Mouse (Mus musculus) lung, embryonic 16.5 days (tissue): ENCODE results near the gene Akr1c14. TPM values are rescaled to one million over a fixed set of nuclear protein-coding genes. Genes with fewer than 3 reads are reported as not detected.

Experiments used
- ATAC-seq: fragments of 200-750 bp; cut with Nextera tagmentation; 2 replicates; pipeline ENCODE4 v1.8.0; 2017; ENCODE audit warnings: low read depth, mild to moderate bottlenecking, moderate library complexity
- H3K27ac ChIP-seq: fragments of 300-500 bp; sonication (generic); 2 replicates; pipeline ENCODE4 v1.5.1; 2014; ENCODE audit warnings: mild to moderate bottlenecking, control low read depth, low read length
- H3K27me3 ChIP-seq: fragments of 300-500 bp; sonication (generic); 2 replicates; pipeline ENCODE4 v1.6.1; 2014; ENCODE audit warnings: low read depth, low read length, mixed read lengths; ENCODE audit not compliant: control insufficient read depth, insufficient read depth
- H3K36me3 ChIP-seq: fragments of 300-500 bp; sonication (generic); 2 replicates; pipeline ENCODE4 v1.6.1; 2014; ENCODE audit warnings: low read length; ENCODE audit not compliant: control insufficient read depth, insufficient read depth
- H3K4me1 ChIP-seq: fragments of 300-500 bp; sonication (generic); replicated peaks from 2 replicates; pipeline ENCODE4 v1.6.1; 2014; ENCODE audit warnings: low read length, mixed read lengths; ENCODE audit not compliant: control insufficient read depth, insufficient read depth
- H3K4me2 ChIP-seq: fragments of 300-500 bp; sonication (generic); 2 replicates; pipeline ENCODE4 v1.6.1; 2014; ENCODE audit warnings: low read depth, low read length, control low read depth
- H3K4me3 ChIP-seq: fragments of 300-500 bp; sonication (generic); 2 replicates; pipeline ENCODE4 v1.5.1; 2014; ENCODE audit warnings: mild to moderate bottlenecking, low read length, control low read depth
- H3K9ac ChIP-seq: fragments of 300-500 bp; sonication (generic); 2 replicates; pipeline ENCODE4 v1.6.1; 2014; ENCODE audit warnings: low read length, control low read depth
- H3K9me3 ChIP-seq: fragments of 300-500 bp; sonication (generic); 2 replicates; pipeline ENCODE4 v1.6.1; 2016; ENCODE audit warnings: low read length; ENCODE audit not compliant: control insufficient read depth
- WGBS: fragments of 180-500 bp; shearing (Covaris S2); extraction: QIAGEN DNeasy Blood & Tissue Kit; methylation state at CpG from one replicate; pipeline ENCODE4 v1.1.7; 2014; 5-methylcytosine and 5-hydroxymethylcytosine counted together
- polyA plus RNA-seq: library from polyadenylated mRNA; unstranded; fragments of >200 nt; fragmentation: Nextera tagmentation; extraction: Ambion mirVana; gene quantifications from 2 replicates; pipeline ENCODE4 v1.2.1, GENCODE M21; 2015

Gene Akr1c14
- polyA plus RNA-seq = 4.9 and 7.7 TPM in 2 replicates

- no peak within 1 kb of the TSS for H3K9ac ChIP-seq
- WGBS = 41% methylated on average over 2 of the region's 2 CpGs
Measured at GRCm38 (mm10) chr13:4048719-4049118, at the start of gene Akr1c14. Gene Akr1c14, plus strand, starts transcription at chr13:4049011.

GRCm38 (mm10) chr13:4001687-4002086, 47.1 kb upstream of the Akr1c14 start:
- no peak overlapping the region for H3K4me2 ChIP-seq
- no peaks in the 10 kb centered on the region for H3K4me1 ChIP-seq
- 10% methylated on average over 3 of the region's 3 CpGs for WGBS
- H3K9me3 ChIP-seq = no peaks in the 10 kb centered on the region
- no peak overlapping the region for H3K4me3 ChIP-seq
- no peaks in the 10 kb centered on the region for H3K27me3 ChIP-seq
- no peaks in the 10 kb centered on the region for H3K36me3 ChIP-seq
- no peak overlapping the region for H3K9ac ChIP-seq
- 0 out of 2 replicates have a peak, but pooled peaks have one; percentile 23 for ATAC-seq
- no peak overlapping the region for H3K27ac ChIP-seq

More at GRCm38 (mm10) chr13:4048719-4049118, at the start of gene Akr1c14:
- Histone ChIP-seq H3K4me3 (no peak within 1 kb of the TSS), H3K36me3 (no peaks in the 10 kb centered on the region), H3K9me3 (no peaks in the 10 kb centered on the region), H3K4me2 (no peak within 1 kb of the TSS), H3K27ac (no peak within 1 kb of the TSS), H3K27me3 (no peaks in the 10 kb centered on the region), H3K4me1 (no peaks in the 10 kb centered on the region)
- no peak for ATAC-seq

- H3K4me2 ChIP-seq = no peak overlapping the region
- no peak overlapping the region for H3K4me3 ChIP-seq
- H3K9ac ChIP-seq = no peak overlapping the region
- WGBS = 63% methylated on average over 4 of the region's 4 CpGs
- no peaks in the 10 kb centered on the region for H3K4me1 ChIP-seq
- H3K27ac ChIP-seq = no peak overlapping the region
- H3K27me3 ChIP-seq = no peaks in the 10 kb centered on the region
- no peaks in the 10 kb centered on the region for H3K9me3 ChIP-seq
- ATAC-seq = no peak
- no peaks in the 10 kb centered on the region for H3K36me3 ChIP-seq
Measured at GRCm38 (mm10) chr13:4010784-4011183, 38.0 kb upstream of the Akr1c14 start.

GRCm38 (mm10) chr13:4013811-4014210, 35.0 kb upstream of the Akr1c14 start:
- Histone ChIP-seq H3K27me3 (no peaks in the 10 kb centered on the region), H3K36me3 (no peaks in the 10 kb centered on the region)
- no peak for ATAC-seq

GRCm38 (mm10) chr13:4029897-4030296, 18.9 kb upstream of the Akr1c14 start:
- Histone ChIP-seq H3K27me3 (no peaks in the 10 kb centered on the region), H3K4me2 (no peak overlapping the region), H3K9me3 (no peaks in the 10 kb centered on the region), H3K4me3 (no peak overlapping the region), H3K9ac (no peak overlapping the region), H3K36me3 (no peaks in the 10 kb centered on the region), H3K27ac (no peak overlapping the region), H3K4me1 (no peaks in the 10 kb centered on the region)
- 52% methylated on average over 2 of the region's 2 CpGs for WGBS
- no peak for ATAC-seq

More at GRCm38 (mm10) chr13:4013811-4014210, 35.0 kb upstream of the Akr1c14 start:
- Histone ChIP-seq H3K4me3 (no peak overlapping the region), H3K4me2 (no peak overlapping the region), H3K27ac (no peak overlapping the region), H3K4me1 (no peaks in the 10 kb centered on the region), H3K9ac (no peak overlapping the region), H3K9me3 (no peaks in the 10 kb centered on the region)

- peak; percentile 65; the same call in 1 of the 2 replicates for ATAC-seq
- no peak overlapping the region for H3K9ac ChIP-seq
- no peaks in the 10 kb centered on the region for H3K9me3 ChIP-seq
- WGBS = 44% methylated on average over 3 of the region's 3 CpGs
- H3K4me3 ChIP-seq = no peak overlapping the region
- no peaks in the 10 kb centered on the region for H3K4me1 ChIP-seq
- no peak overlapping the region for H3K27ac ChIP-seq
- H3K4me2 ChIP-seq = no peak overlapping the region
- H3K36me3 ChIP-seq = no peaks in the 10 kb centered on the region
- H3K27me3 ChIP-seq = no peaks in the 10 kb centered on the region
Measured at GRCm38 (mm10) chr13:4032512-4032911, 16.3 kb upstream of the Akr1c14 start.

- no peak for ATAC-seq
- WGBS = 89% methylated on average over 3 of the region's 3 CpGs
- H3K9me3 ChIP-seq = no peaks in the 10 kb centered on the region
Measured at GRCm38 (mm10) chr13:4035052-4035451, 13.8 kb upstream of the Akr1c14 start.

GRCm38 (mm10) chr13:4046113-4046512, 2.7 kb upstream of the Akr1c14 start:
- H3K4me2 ChIP-seq = no peak overlapping the region
- no peak overlapping the region for H3K9ac ChIP-seq
- no peak for ATAC-seq
- no peak overlapping the region for H3K27ac ChIP-seq
- H3K4me1 ChIP-seq = no peaks in the 10 kb centered on the region
- no peak overlapping the region for H3K4me3 ChIP-seq
- H3K9me3 ChIP-seq = no peaks in the 10 kb centered on the region
- WGBS = 67% methylated on average over 3 of the region's 3 CpGs
- H3K27me3 ChIP-seq = no peaks in the 10 kb centered on the region
- H3K36me3 ChIP-seq = no peaks in the 10 kb centered on the region

More at GRCm38 (mm10) chr13:4035052-4035451, 13.8 kb upstream of the Akr1c14 start:
- no peaks in the 10 kb centered on the region for H3K27me3 ChIP-seq
- no peak overlapping the region for H3K4me2 ChIP-seq
- H3K4me3 ChIP-seq = no peak overlapping the region
- no peak overlapping the region for H3K9ac ChIP-seq
- no peak overlapping the region for H3K27ac ChIP-seq
- no peaks in the 10 kb centered on the region for H3K36me3 ChIP-seq
- H3K4me1 ChIP-seq = no peaks in the 10 kb centered on the region

GRCm38 (mm10) chr13:4046841-4047240, 2.0 kb upstream of the Akr1c14 start:
- Histone ChIP-seq H3K4me1 (no peaks in the 10 kb centered on the region), H3K27me3 (no peaks in the 10 kb centered on the region), H3K36me3 (no peaks in the 10 kb centered on the region), H3K9me3 (no peaks in the 10 kb centered on the region), H3K27ac (no peak overlapping the region), H3K9ac (no peak overlapping the region), H3K4me2 (no peak overlapping the region), H3K4me3 (no peak overlapping the region)
- no peak for ATAC-seq
- 66% methylated on average over 2 of the region's 2 CpGs for WGBS

GRCm38 (mm10) chr13:4048226-4048625, 585 bp upstream of the Akr1c14 start:
- Histone ChIP-seq H3K4me2 (no peak overlapping the region), H3K9me3 (no peaks in the 10 kb centered on the region), H3K4me3 (no peak overlapping the region), H3K27me3 (no peaks in the 10 kb centered on the region), H3K36me3 (no peaks in the 10 kb centered on the region), H3K4me1 (no peaks in the 10 kb centered on the region), H3K27ac (no peak overlapping the region), H3K9ac (no peak overlapping the region)
- ATAC-seq = no peak
- WGBS = 97% methylated on average over 1 of the region's 1 CpGs
